Mouse (Mus musculus): ENCODE measurements around the gene Rptor. TPM values are rescaled to one million over a fixed set of nuclear protein-coding genes. Genes with fewer than 3 reads are reported as not detected.
"Not testable (repeated sequence)": the region's sequence is repeated elsewhere in the genome, so short reads cannot be mapped to it uniquely, and the experiment has no call there.

The Rptor gene
- polyA plus RNA-seq, 1 experiment from 2014 or later = 9.3 TPM

DNA sequence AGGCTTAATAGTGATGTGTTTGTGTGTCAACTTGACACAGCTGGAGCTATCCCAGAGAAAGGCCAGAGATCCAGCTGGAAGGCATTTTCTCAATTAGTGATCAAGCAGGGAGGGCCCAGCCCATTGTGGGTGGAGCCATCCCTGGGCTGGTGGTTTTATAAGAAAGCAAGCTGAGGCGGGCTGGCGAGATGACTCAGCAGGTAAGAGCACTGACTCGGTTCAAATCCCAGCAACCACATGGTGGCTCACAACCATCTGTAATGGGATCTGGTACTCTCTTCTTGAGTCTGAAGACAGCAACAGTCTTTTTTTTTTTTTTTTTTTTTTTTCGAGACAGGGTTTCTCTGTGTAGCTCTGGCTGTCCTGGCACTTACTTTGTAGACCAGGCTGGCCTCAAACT, 58.8 kb downstream of the Rptor start:
- not testable (repeated sequence) for H3K4me2 ChIP-seq; H3K9me3 ChIP-seq; H3K9ac ChIP-seq; ATAC-seq (ENCODE audit: insufficient read depth, low FRiP score, low read depth); H3K27ac ChIP-seq; H3K27me3 ChIP-seq (replicated peaks); H3K36me3 ChIP-seq; H3K4me1 ChIP-seq; H3K4me3 ChIP-seq (replicated peaks)
- 53% methylated on average over 4 of the region's 4 CpGs for WGBS

DNA sequence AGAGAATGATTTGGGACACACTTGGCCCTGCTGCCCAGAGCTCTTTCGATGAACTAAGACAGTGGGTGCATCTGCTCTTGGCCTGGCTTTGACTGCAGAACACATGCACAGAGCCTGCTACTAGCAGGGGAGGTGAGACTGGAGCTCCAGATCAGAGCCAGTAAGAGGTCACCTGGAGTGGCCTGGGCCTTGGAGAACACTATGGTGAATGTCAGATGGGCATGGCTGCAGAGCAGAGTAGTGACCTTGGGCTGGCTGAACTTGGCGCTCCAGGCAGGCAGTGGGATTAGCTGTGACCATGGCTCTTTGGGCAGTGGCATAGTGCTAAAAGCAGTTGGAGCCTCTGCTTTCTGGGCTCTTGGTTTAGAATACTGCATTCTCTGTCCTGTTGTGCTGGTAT, 61.2 kb downstream of the Rptor start:
- 83% methylated on average over 2 of the region's 2 CpGs for WGBS

GRCm38 (mm10) chr11:119664678-119665307, 62.1 kb downstream of the Rptor start:
- Histone ChIP-seq H3K4me3 (replicated peaks) (no peak overlapping the region), H3K4me1 (peaks cover 4% of the 10 kb centered on the region; the same call in 1 of the 2 replicates), H3K27me3 (replicated peaks) (no peaks in the 10 kb centered on the region), H3K4me2 (no peak overlapping the region), H3K27ac (no peak overlapping the region), H3K9ac (no peak overlapping the region), H3K36me3 (no peaks in the 10 kb centered on the region), H3K9me3 (no peaks in the 10 kb centered on the region)
- WGBS = 71% methylated on average over 10 of the region's 10 CpGs
- ATAC-seq (ENCODE audit: insufficient read depth, low FRiP score, low read depth) = no peak

More for the DNA sequence above, 61.2 kb downstream of the Rptor start:
- Histone ChIP-seq H3K27me3 (replicated peaks) (no peaks in the 10 kb centered on the region), H3K27ac (no peak overlapping the region), H3K36me3 (no peaks in the 10 kb centered on the region), H3K9me3 (no peaks in the 10 kb centered on the region), H3K4me3 (replicated peaks) (no peak overlapping the region), H3K4me2 (no peak overlapping the region), H3K9ac (no peak overlapping the region), H3K4me1 (peaks cover 4% of the 10 kb centered on the region; the same call in 1 of the 2 replicates)
- no peak for ATAC-seq (ENCODE audit: insufficient read depth, low FRiP score, low read depth)

DNA sequence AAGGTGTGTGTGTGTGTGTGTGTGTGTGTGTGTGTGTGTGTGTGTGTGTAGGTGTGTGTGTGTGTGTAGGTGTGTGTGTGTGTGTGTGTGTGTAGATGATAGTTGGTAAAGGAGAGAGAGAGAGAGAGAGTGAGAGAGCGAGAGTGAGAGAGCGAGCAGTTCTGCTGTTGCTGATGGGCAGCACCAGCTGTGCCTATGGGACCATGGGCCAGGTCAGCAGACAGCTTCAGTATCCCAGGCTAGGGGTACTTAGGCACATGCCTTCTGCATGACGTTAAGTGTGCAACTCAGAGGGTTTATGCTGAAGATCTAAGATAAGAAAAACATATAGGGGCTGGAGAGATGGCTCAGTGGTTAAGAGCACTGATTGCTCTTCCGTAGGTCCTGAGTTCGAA, 62.6 kb downstream of the Rptor start:
- WGBS = 84% methylated on average over 5 of the region's 5 CpGs
- H3K4me2 ChIP-seq = no peak overlapping the region
- H3K27me3 ChIP-seq (replicated peaks) = no peaks in the 10 kb centered on the region
- no peak overlapping the region for H3K4me3 ChIP-seq (replicated peaks)
- no peak for ATAC-seq (ENCODE audit: insufficient read depth, low FRiP score, low read depth)
- H3K36me3 ChIP-seq = no peaks in the 10 kb centered on the region
- no peak overlapping the region for H3K9ac ChIP-seq
- H3K9me3 ChIP-seq = no peaks in the 10 kb centered on the region
- H3K27ac ChIP-seq = no peak overlapping the region
- peaks cover 4% of the 10 kb centered on the region; the same call in 1 of the 2 replicates for H3K4me1 ChIP-seq

GRCm38 (mm10) chr11:119666567-119667108, 63.9 kb downstream of the Rptor start:
- H3K9me3 ChIP-seq = no peaks in the 10 kb centered on the region
- WGBS = 14% methylated on average over 2 of the region's 2 CpGs
- no peaks in the 10 kb centered on the region for H3K36me3 ChIP-seq
- H3K27ac ChIP-seq = no peak overlapping the region
- H3K4me1 ChIP-seq = peaks cover 4% of the 10 kb centered on the region; the same call in 1 of the 2 replicates
- ATAC-seq (ENCODE audit: insufficient read depth, low FRiP score, low read depth) = no peak
- H3K4me2 ChIP-seq = no peak overlapping the region
- no peak overlapping the region for H3K4me3 ChIP-seq (replicated peaks)
- H3K27me3 ChIP-seq (replicated peaks) = no peaks in the 10 kb centered on the region
- no peak overlapping the region for H3K9ac ChIP-seq

- Histone ChIP-seq H3K9ac (no peak overlapping the region), H3K27ac (no peak overlapping the region), H3K27me3 (replicated peaks) (no peaks in the 10 kb centered on the region), H3K9me3 (no peaks in the 10 kb centered on the region), H3K4me2 (no peak overlapping the region), H3K36me3 (no peaks in the 10 kb centered on the region), H3K4me3 (replicated peaks) (no peak overlapping the region), H3K4me1 (peaks cover 1% of the 10 kb centered on the region)
- 65% methylated on average over 11 of the region's 11 CpGs for WGBS
- peak; percentile 38; the same call in 1 of the 2 replicates for ATAC-seq (ENCODE audit: insufficient read depth, low FRiP score, low read depth)
Observed at GRCm38 (mm10) chr11:119670690-119671666, 68.3 kb downstream of the Rptor start.

- ATAC-seq (ENCODE audit: insufficient read depth, low FRiP score, low read depth) = no peak
- Histone ChIP-seq H3K4me3 (replicated peaks) (no peak overlapping the region), H3K9me3 (no peaks in the 10 kb centered on the region), H3K36me3 (no peaks in the 10 kb centered on the region), H3K27ac (no peak overlapping the region), H3K27me3 (replicated peaks) (no peaks in the 10 kb centered on the region), H3K4me1 (peaks cover 7% of the 10 kb centered on the region; the same call in 1 of the 2 replicates), H3K9ac (no peak overlapping the region), H3K4me2 (no peak overlapping the region)
- 43% methylated on average over 2 of the region's 2 CpGs for WGBS
Observed at GRCm38 (mm10) chr11:119672041-119672440, 69.3 kb downstream of the Rptor start.

DNA sequence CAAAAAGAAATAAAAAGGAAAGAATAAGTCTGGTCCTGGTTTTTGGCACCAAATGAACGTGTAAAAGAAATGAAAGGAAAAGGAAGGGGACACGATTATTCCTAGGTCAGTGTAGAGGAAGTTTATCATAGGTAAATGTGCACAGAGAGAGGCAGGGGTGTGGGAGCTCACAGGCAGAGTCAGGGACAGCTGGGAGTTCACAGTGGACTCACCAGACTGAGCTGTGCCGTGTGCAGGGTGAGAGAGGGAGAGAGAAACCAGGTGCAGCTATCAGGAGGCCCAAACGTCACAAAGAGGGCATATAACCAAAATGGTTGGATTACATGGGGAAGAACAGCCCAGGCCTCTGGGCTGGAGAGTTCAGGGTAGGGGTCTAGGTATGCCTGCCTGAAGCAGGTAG, 70.1 kb downstream of the Rptor start:
- WGBS = 35% methylated on average over 4 of the region's 4 CpGs
- no peaks in the 10 kb centered on the region for H3K36me3 ChIP-seq
- peaks cover 7% of the 10 kb centered on the region; the same call in 1 of the 2 replicates for H3K4me1 ChIP-seq
- H3K4me3 ChIP-seq (replicated peaks) = no peak overlapping the region
- H3K27me3 ChIP-seq (replicated peaks) = no peaks in the 10 kb centered on the region
- H3K9me3 ChIP-seq = no peaks in the 10 kb centered on the region
- no peak overlapping the region for H3K4me2 ChIP-seq
- ATAC-seq (ENCODE audit: insufficient read depth, low FRiP score, low read depth) = peak; percentile 70; the same call in 1 of the 2 replicates
- H3K27ac ChIP-seq = 0 out of 2 replicates have a peak overlapping the region, but pooled peaks have one; percentile 32
- H3K9ac ChIP-seq = no peak overlapping the region

DNA sequence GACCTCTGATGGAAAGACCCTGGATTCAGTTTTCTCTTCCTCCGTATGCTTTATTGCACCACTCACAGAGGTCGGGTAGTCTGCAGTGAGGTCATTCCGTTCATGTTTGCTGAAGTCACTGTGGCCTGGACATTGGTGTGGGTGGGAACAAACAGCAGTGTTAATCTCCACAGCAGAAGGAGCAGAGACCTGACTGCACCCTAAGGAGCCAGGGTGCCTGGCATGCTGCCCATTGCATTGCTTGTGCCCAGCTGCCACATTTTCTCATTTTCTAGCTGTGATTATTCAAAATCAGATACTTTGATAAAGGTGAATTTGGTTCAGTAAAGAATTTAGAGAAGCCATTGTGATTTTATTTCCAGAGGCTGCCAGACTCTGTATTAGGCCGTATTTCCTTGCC, 72.1 kb downstream of the Rptor start:
- Histone ChIP-seq H3K4me2 (no peak overlapping the region), H3K4me3 (replicated peaks) (no peak overlapping the region), H3K36me3 (no peaks in the 10 kb centered on the region), H3K27me3 (replicated peaks) (no peaks in the 10 kb centered on the region), H3K4me1 (peaks cover 7% of the 10 kb centered on the region; the same call in 1 of the 2 replicates), H3K9me3 (no peaks in the 10 kb centered on the region), H3K9ac (no peak overlapping the region), H3K27ac (no peak overlapping the region)
- WGBS = 52% methylated on average over 4 of the region's 4 CpGs
- ATAC-seq (ENCODE audit: insufficient read depth, low FRiP score, low read depth) = no peak

DNA sequence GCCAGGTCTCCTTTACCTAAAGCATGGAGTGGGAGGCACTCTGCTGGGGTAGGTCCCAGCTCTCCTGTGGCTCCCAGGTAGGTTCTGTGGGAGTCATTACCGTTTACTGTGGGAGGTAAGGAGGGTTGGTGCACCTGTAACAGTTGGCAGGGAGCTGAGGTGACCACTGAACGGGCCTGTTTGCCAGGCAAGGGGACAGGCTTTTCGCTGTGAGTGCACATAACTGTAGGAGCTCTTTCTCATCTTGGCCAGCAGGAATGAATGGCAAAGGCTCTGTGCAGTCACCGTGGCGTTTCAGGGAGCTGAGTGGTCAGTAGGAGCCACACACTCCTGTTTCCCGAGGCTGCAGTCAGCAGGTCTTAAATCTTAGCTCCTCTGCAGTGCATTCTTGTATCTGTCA, 72.8 kb downstream of the Rptor start:
- Histone ChIP-seq H3K36me3 (no peaks in the 10 kb centered on the region), H3K9ac (no peak overlapping the region), H3K4me1 (peaks cover 7% of the 10 kb centered on the region; the same call in 1 of the 2 replicates), H3K4me3 (replicated peaks) (no peak overlapping the region), H3K4me2 (no peak overlapping the region), H3K27ac (no peak overlapping the region), H3K27me3 (replicated peaks) (no peaks in the 10 kb centered on the region), H3K9me3 (no peaks in the 10 kb centered on the region)
- no peak for ATAC-seq (ENCODE audit: insufficient read depth, low FRiP score, low read depth)
- WGBS = 74% methylated on average over 6 of the region's 6 CpGs

GRCm38 (mm10) chr11:119676751-119677411, 74.2 kb downstream of the Rptor start:
- no peak overlapping the region for H3K4me2 ChIP-seq
- H3K36me3 ChIP-seq = no peaks in the 10 kb centered on the region
- no peak overlapping the region for H3K27ac ChIP-seq
- no peaks in the 10 kb centered on the region for H3K27me3 ChIP-seq (replicated peaks)
- H3K4me1 ChIP-seq = peaks cover 7% of the 10 kb centered on the region; the same call in 1 of the 2 replicates
- no peak for ATAC-seq (ENCODE audit: insufficient read depth, low FRiP score, low read depth)
- 59% methylated on average over 7 of the region's 7 CpGs for WGBS
- H3K9ac ChIP-seq = no peak overlapping the region
- no peak overlapping the region for H3K4me3 ChIP-seq (replicated peaks)
- H3K9me3 ChIP-seq = no peaks in the 10 kb centered on the region
